Mouse (Mus musculus): ENCODE results near the gene Phactr1. TPM values are rescaled to one million over a fixed set of nuclear protein-coding genes. Genes with fewer than 3 reads are reported as not detected.

The Phactr1 gene
- total and polyA plus RNA-seq, 2 experiments: 0.16 to 0.28 TPM

- no peaks in the 10 kb centered on the region for H3K4me1 ChIP-seq (ENCODE audit: control insufficient read depth, insufficient read depth, low read length)
- H3K9ac ChIP-seq (ENCODE audit: low read depth, low read length): no peak overlapping the region
- H3K79me2 ChIP-seq (ENCODE audit: control insufficient read depth, insufficient read depth, low read length): no peaks in the 10 kb centered on the region
- no peak overlapping the region for H3K4me3 ChIP-seq (ENCODE audit: insufficient read depth, low read depth, low read length)
- 95% methylated on average over 14 of the region's 14 CpGs for WGBS
- H3K27ac ChIP-seq (replicated peaks; ENCODE audit: insufficient read depth, low read depth, low read length): no peak overlapping the region
- DNase-seq (ENCODE audit: extremely low read depth, low read depth, low spot score): no peak
- H3K27me3 ChIP-seq (ENCODE audit: control insufficient read depth, insufficient read depth, low read length): no peaks in the 10 kb centered on the region
- H3K36me3 ChIP-seq (ENCODE audit: control insufficient read depth, insufficient read depth, low read length): peaks cover 3% of the 10 kb centered on the region; the same call in 1 of the 2 replicates
- TF ChIP-seq CTCF (IDR thresholded peaks at IDR 0.05; ENCODE audit: low read depth, low read length) (no peak), POLR2A (IDR thresholded peaks at IDR 0.05; ENCODE audit: extremely low read depth, insufficient read depth, low read length) (no peak)
Observed at GRCm38 (mm10) chr13:43152005-43152520, 471.6 kb downstream of the Phactr1 start.

DNA sequence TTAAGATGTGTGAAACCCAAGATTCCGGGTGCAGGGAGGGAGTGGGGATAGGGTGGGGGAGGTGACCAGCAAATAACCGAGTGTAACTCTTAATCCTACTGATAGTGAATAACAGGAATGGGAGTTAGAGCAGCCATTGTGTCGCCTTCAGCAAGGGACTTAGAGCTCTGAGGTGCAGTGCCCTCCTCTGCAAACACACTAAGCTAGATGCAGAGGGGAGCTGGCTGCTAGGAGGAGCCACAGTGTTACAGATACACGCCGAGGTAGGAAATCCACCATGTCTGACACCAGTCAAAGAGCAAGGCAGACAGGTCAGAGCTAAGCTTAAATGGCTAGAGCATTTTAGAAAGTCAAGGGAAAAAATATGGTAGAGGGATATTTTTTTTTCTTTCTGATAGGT is 476.9 kb downstream of the Phactr1 start:
- H3K27me3 ChIP-seq (ENCODE audit: control insufficient read depth, insufficient read depth, low read length): no peaks in the 10 kb centered on the region
- H3K4me1 ChIP-seq (ENCODE audit: control insufficient read depth, insufficient read depth, low read length): no peaks in the 10 kb centered on the region
- no peak overlapping the region for H3K27ac ChIP-seq (replicated peaks; ENCODE audit: insufficient read depth, low read depth, low read length)
- no peak overlapping the region for H3K9ac ChIP-seq (ENCODE audit: low read depth, low read length)
- no peak for DNase-seq (ENCODE audit: extremely low read depth, low read depth, low spot score)
- TF ChIP-seq POLR2A (IDR thresholded peaks at IDR 0.05; ENCODE audit: extremely low read depth, insufficient read depth, low read length): no peak
- no peaks in the 10 kb centered on the region for H3K79me2 ChIP-seq (ENCODE audit: control insufficient read depth, insufficient read depth, low read length)
- no peak overlapping the region for H3K4me3 ChIP-seq (ENCODE audit: insufficient read depth, low read depth, low read length)
- peaks cover 7% of the 10 kb centered on the region; the same call in 1 of the 2 replicates for H3K36me3 ChIP-seq (ENCODE audit: control insufficient read depth, insufficient read depth, low read length)
- WGBS: 85% methylated on average over 5 of the region's 5 CpGs

- TF ChIP-seq CTCF (IDR thresholded peaks at IDR 0.05; ENCODE audit: low read depth, low read length) (no peak), POLR2A (IDR thresholded peaks at IDR 0.05; ENCODE audit: extremely low read depth, insufficient read depth, low read length) (no peak)
- H3K4me1 ChIP-seq (ENCODE audit: control insufficient read depth, insufficient read depth, low read length): no peaks in the 10 kb centered on the region
- H3K79me2 ChIP-seq (ENCODE audit: control insufficient read depth, insufficient read depth, low read length): no peaks in the 10 kb centered on the region
- no peak overlapping the region for H3K27ac ChIP-seq (replicated peaks; ENCODE audit: insufficient read depth, low read depth, low read length)
- WGBS: 87% methylated on average over 5 of the region's 5 CpGs
- no peak overlapping the region for H3K4me3 ChIP-seq (ENCODE audit: insufficient read depth, low read depth, low read length)
- DNase-seq (ENCODE audit: extremely low read depth, low read depth, low spot score): no peak
- H3K36me3 ChIP-seq (ENCODE audit: control insufficient read depth, insufficient read depth, low read length): peaks cover 8% of the 10 kb centered on the region
- no peak overlapping the region for H3K9ac ChIP-seq (ENCODE audit: low read depth, low read length)
- H3K27me3 ChIP-seq (ENCODE audit: control insufficient read depth, insufficient read depth, low read length): no peaks in the 10 kb centered on the region
Observed at GRCm38 (mm10) chr13:43158281-43158680, 477.9 kb downstream of the Phactr1 start.

DNA sequence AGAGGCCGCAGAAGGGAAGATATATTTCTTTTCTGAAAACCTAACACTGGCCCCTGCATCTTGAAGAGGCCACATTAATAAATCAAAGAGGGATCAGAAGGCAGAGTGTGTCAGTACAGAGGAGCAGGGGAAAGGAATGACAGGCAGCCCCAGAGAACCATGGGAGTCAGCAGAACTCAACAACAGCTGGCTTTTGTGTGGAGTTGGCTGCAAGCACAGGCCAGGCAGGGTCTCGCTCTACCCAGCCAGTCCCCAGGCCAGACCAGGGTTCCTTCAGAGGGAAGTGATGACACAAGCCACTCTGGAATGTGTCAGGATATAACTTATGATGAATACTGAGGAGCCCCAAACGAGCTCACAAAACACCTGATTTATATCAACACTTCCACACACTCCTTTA is 479.0 kb downstream of the Phactr1 start:
- peaks cover 12% of the 10 kb centered on the region for H3K36me3 ChIP-seq (ENCODE audit: control insufficient read depth, insufficient read depth, low read length)
- 88% methylated on average over 3 of the region's 3 CpGs for WGBS
- DNase-seq (ENCODE audit: extremely low read depth, low read depth, low spot score): no peak
- H3K27ac ChIP-seq (replicated peaks; ENCODE audit: insufficient read depth, low read depth, low read length): no peak overlapping the region
- no peak overlapping the region for H3K4me3 ChIP-seq (ENCODE audit: insufficient read depth, low read depth, low read length)
- TF ChIP-seq CTCF (IDR thresholded peaks at IDR 0.05; ENCODE audit: low read depth, low read length): no peak
- no peak for TF ChIP-seq POLR2A (IDR thresholded peaks at IDR 0.05; ENCODE audit: extremely low read depth, insufficient read depth, low read length)
- H3K4me1 ChIP-seq (ENCODE audit: control insufficient read depth, insufficient read depth, low read length): no peaks in the 10 kb centered on the region
- H3K79me2 ChIP-seq (ENCODE audit: control insufficient read depth, insufficient read depth, low read length): no peaks in the 10 kb centered on the region
- H3K9ac ChIP-seq (ENCODE audit: low read depth, low read length): no peak overlapping the region
- no peaks in the 10 kb centered on the region for H3K27me3 ChIP-seq (ENCODE audit: control insufficient read depth, insufficient read depth, low read length)

- 86% methylated on average over 9 of the region's 9 CpGs for WGBS
- Histone ChIP-seq H3K4me1 (ENCODE audit: control insufficient read depth, insufficient read depth, low read length) (peaks cover 5% of the 10 kb centered on the region; the same call in 1 of the 2 replicates), H3K27ac (replicated peaks; ENCODE audit: insufficient read depth, low read depth, low read length) (no peak overlapping the region), H3K9ac (ENCODE audit: low read depth, low read length) (no peak overlapping the region), H3K27me3 (ENCODE audit: control insufficient read depth, insufficient read depth, low read length) (no peaks in the 10 kb centered on the region), H3K79me2 (ENCODE audit: control insufficient read depth, insufficient read depth, low read length) (no peaks in the 10 kb centered on the region), H3K4me3 (ENCODE audit: insufficient read depth, low read depth, low read length) (no peak overlapping the region), H3K36me3 (ENCODE audit: control insufficient read depth, insufficient read depth, low read length) (peaks cover 7% of the 10 kb centered on the region)
- no peak for DNase-seq (ENCODE audit: extremely low read depth, low read depth, low spot score)
- TF ChIP-seq POLR2A (IDR thresholded peaks at IDR 0.05; ENCODE audit: extremely low read depth, insufficient read depth, low read length) (no peak), CTCF (IDR thresholded peaks at IDR 0.05; ENCODE audit: low read depth, low read length) (no peak)
Observed at GRCm38 (mm10) chr13:43167721-43168120, 487.3 kb downstream of the Phactr1 start.

GRCm38 (mm10) chr13:43171020-43171710 is 490.7 kb downstream of the Phactr1 start, which contains the start of gene Tbc1d7:
Tbc1d7 (minus strand) TSS chr13:43171501.
- TF ChIP-seq CTCF (IDR thresholded peaks at IDR 0.05; ENCODE audit: low read depth, low read length) (no peak), POLR2A (IDR thresholded peaks at IDR 0.05; ENCODE audit: extremely low read depth, insufficient read depth, low read length) (peak; percentile 91)
- Histone ChIP-seq H3K4me3 (ENCODE audit: insufficient read depth, low read depth, low read length) (peak within 1 kb of the TSS; percentile 72), H3K27ac (replicated peaks; ENCODE audit: insufficient read depth, low read depth, low read length) (peak within 1 kb of the TSS; percentile 64), H3K4me1 (ENCODE audit: control insufficient read depth, insufficient read depth, low read length) (peaks cover 6% of the 10 kb centered on the region), H3K27me3 (ENCODE audit: control insufficient read depth, insufficient read depth, low read length) (no peaks in the 10 kb centered on the region), H3K9ac (ENCODE audit: low read depth, low read length) (peak within 1 kb of the TSS; percentile 70), H3K79me2 (ENCODE audit: control insufficient read depth, insufficient read depth, low read length) (no peaks in the 10 kb centered on the region), H3K36me3 (ENCODE audit: control insufficient read depth, insufficient read depth, low read length) (no peaks in the 10 kb centered on the region; the same call in 1 of the 2 replicates)
- WGBS: under 1% methylated on average over 48 of the region's 48 CpGs
- peak; percentile 85 for DNase-seq (ENCODE audit: extremely low read depth, low read depth, low spot score)
